Mouse (Mus musculus) ES-Bruce4 (cell line): ENCODE measurements at regions not wholly inside any gene's neighbourhood (a gene's known extent, or its start where the extent isn't known, plus 50 kb on each side); places are given as distances from the start of the nearest gene placed in this dataset.

Experiments used
- CTCF ChIP-seq: IDR thresholded peaks from one replicate; pipeline ENCODE4 v1.8.1; 2011; ENCODE audit warnings: low read depth, low read length
- EP300 ChIP-seq: IDR thresholded peaks from 2 replicates; pipeline ENCODE4 v1.6.1; 2011; ENCODE audit warnings: low read depth, low read length; ENCODE audit not compliant: insufficient read depth
- POLR2A ChIP-seq: IDR thresholded peaks from one replicate; pipeline ENCODE4 v1.8.1; 2011; ENCODE audit warnings: low read length; ENCODE audit not compliant: insufficient read depth

DNA sequence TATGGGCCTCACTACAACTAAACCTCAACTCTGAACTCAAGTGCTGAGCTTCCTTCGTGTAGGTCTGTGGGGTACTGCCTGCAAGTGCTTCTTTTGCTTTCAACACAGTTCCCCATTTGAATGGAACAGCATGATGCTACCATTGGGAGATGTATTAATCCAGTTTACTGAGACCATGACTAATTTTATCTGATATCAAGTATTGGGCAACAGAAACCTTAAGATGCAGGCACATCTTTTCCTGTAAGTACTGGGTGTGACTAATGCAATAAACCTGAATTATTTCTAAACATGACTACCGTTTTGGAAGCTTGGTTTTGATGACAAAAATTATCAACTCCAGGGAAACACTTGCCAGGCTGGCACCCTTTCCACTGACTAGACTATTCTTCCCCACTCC, 153.4 kb upstream of the Tent5a start:
- no peak for TF ChIP-seq POLR2A
- no peak for TF ChIP-seq CTCF
- TF ChIP-seq EP300: no peak
